Mouse (Mus musculus) c-Kit-negative CD71-positive TER-119-positive erythroid progenitor cells, embryonic 14.5 days (primary cell): ENCODE data around the gene Zc3h7a.
"Not testable (repeated sequence)": the region's sequence is repeated elsewhere in the genome, so short reads cannot be mapped to it uniquely, and the experiment has no call there.

ENCODE experiments used
- DNase-seq: peaks from one replicate; pipeline ENCODE4 v3.0.0-alpha.2; 2013; ENCODE audit warnings: low read depth, low spot score

The Zc3h7a gene

GRCm38 (mm10) chr16:11176208-11176883, at the start of gene Zc3h7a:
Gene Zc3h7a, minus strand, starts transcription at chr16:11176393.
- peak; percentile 88 for DNase-seq

- DNase-seq: no peak
These were observed 41.6 kb upstream of the Zc3h7a start for GRCm38 (mm10) chr16:11217801-11218200.

GRCm38 (mm10) chr16:11203600-11204390, 27.6 kb upstream of the Zc3h7a start:
- DNase-seq: peak; percentile 17

GRCm38 (mm10) chr16:11202571-11203554, 26.7 kb upstream of the Zc3h7a start, which contains the start of gene Rsl1d1:
Gene Rsl1d1, minus strand, starts transcription at chr16:11203331.
- DNase-seq: peak; percentile 90

- no peak for DNase-seq
These were observed 25.7 kb upstream of the Zc3h7a start for GRCm38 (mm10) chr16:11201740-11202394.

- no peak for DNase-seq
These were observed 24.1 kb upstream of the Zc3h7a start for GRCm38 (mm10) chr16:11200247-11200646.

GRCm38 (mm10) chr16:11198467-11198866, 22.3 kb upstream of the Zc3h7a start:
- DNase-seq: peak; percentile 46

GRCm38 (mm10) chr16:11197052-11197451, 20.9 kb upstream of the Zc3h7a start:
- no peak for DNase-seq

GRCm38 (mm10) chr16:11193231-11193630, 17.0 kb upstream of the Zc3h7a start:
- DNase-seq: no peak

GRCm38 (mm10) chr16:11190150-11190549, 14.0 kb upstream of the Zc3h7a start:
- DNase-seq: no peak

GRCm38 (mm10) chr16:11177404-11177803, 1.2 kb upstream of the Zc3h7a start:
- no peak for DNase-seq

- DNase-seq: no peak
These were observed 671 bp upstream of the Zc3h7a start for GRCm38 (mm10) chr16:11176884-11177244.

GRCm38 (mm10) chr16:11175489-11176207, 545 bp downstream of the Zc3h7a start:
- peak; percentile 58 for DNase-seq

GRCm38 (mm10) chr16:11175100-11175488, 1.1 kb downstream of the Zc3h7a start:
- DNase-seq: peak; percentile 9

GRCm38 (mm10) chr16:11174671-11175081, 1.5 kb downstream of the Zc3h7a start:
- DNase-seq: peak; percentile 52

GRCm38 (mm10) chr16:11171679-11172078, 4.5 kb downstream of the Zc3h7a start:
- DNase-seq: no peak

GRCm38 (mm10) chr16:11166431-11166830, 9.8 kb downstream of the Zc3h7a start:
- no peak for DNase-seq

- no peak for DNase-seq
These were observed 11.4 kb downstream of the Zc3h7a start for GRCm38 (mm10) chr16:11164695-11165255.

- DNase-seq: not testable (repeated sequence)
These were observed 18.5 kb downstream of the Zc3h7a start for GRCm38 (mm10) chr16:11157721-11158120.

- no peak for DNase-seq
These were observed 21.7 kb downstream of the Zc3h7a start for GRCm38 (mm10) chr16:11154500-11154899.
